Mouse (Mus musculus): ENCODE data around the gene Spo11.

The Spo11 gene

GRCm38 (mm10) chr2:172977409-172978130, at the start of gene Spo11:
TSS of gene Spo11 (plus strand) at chr2:172977700.
- no peak for DNase-seq (ENCODE audit: low read depth, low spot score)

DNA sequence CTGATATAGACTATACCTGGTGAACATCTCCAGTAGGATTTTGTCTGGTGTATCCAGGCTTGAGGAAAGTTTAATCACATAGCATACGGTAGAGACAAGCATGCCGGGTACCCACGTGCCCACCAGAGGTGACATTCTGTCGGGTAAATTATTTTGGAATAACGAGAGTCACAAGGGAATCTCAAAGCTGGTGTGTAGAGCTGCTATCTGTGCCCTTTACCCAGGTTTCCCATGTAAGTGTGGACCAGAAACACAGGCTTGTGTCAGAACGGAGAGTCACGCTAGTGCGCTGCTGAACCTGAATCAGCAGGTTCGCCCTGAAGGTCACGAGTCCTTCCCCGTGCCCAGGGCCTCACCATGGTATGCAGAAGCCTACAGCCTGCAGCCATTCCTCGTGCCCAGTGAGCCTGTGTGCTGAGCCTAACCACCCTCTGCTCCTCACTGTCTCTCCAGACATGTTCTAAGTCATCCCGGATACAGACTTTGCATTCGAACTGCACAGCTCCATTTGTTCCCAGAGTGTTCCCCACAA, 47.5 kb upstream of the Spo11 start:
- DNase-seq (ENCODE audit: low read depth, low spot score): no peak

GRCm38 (mm10) chr2:172931137-172931898, 46.2 kb upstream of the Spo11 start:
- DNase-seq (ENCODE audit: low read depth, low spot score): no peak

GRCm38 (mm10) chr2:172933631-172934419, 43.7 kb upstream of the Spo11 start:
- no peak for DNase-seq (ENCODE audit: low read depth, low spot score)

GRCm38 (mm10) chr2:172934420-172934788, 43.1 kb upstream of the Spo11 start:
- DNase-seq (ENCODE audit: low read depth, low spot score): no peak

DNA sequence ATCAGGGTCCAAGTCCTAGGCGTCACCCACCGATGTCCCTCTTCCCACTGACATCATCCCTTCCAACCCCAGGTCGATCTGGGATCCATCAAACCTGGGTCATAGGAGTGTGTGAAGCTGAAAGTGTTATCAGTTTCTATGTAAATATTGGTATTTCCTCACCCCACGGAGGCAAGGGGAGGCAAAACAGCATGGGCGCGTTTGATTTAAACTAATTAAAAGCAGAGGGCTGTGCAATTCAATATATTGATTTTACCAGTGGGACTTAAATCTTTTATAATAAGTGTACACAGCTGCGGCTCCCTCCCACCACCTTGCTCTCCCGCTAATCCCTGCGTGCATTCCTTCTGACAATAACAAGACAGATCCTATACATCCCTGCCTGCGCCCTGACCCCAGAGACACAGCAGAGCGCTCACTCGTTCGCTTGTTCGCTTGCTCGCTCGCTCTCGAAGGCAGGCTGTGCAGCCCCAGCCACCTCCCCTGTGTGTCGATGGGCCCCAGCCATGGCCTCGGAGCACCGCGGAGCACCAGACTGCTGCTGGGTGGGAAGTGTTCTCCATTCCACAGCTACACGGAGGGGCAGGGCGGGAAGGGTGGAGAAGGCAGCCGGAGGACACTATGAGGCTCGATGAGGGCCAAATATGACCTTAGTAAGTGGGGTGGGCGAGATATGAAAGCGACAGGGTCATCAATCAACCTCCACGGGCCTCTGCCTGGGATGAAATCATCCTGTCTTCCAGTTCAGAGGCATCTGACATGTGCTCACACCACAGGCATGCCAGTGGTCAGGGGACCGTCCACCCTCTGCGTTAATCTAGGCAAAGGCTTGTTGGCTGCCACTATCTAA, 42.4 kb upstream of the Spo11 start:
- DNase-seq (ENCODE audit: low read depth, low spot score): peak; percentile 42

GRCm38 (mm10) chr2:172935776-172936562, 41.5 kb upstream of the Spo11 start:
- DNase-seq (ENCODE audit: low read depth, low spot score): no peak

- DNase-seq (ENCODE audit: low read depth, low spot score): no peak
Measured at GRCm38 (mm10) chr2:172936844-172937243, 40.7 kb upstream of the Spo11 start.

GRCm38 (mm10) chr2:172937326-172938190, 39.9 kb upstream of the Spo11 start:
- no peak for DNase-seq (ENCODE audit: low read depth, low spot score)

GRCm38 (mm10) chr2:172938761-172939638, 38.5 kb upstream of the Spo11 start:
- no peak for DNase-seq (ENCODE audit: low read depth, low spot score)

GRCm38 (mm10) chr2:172939639-172940002, 37.9 kb upstream of the Spo11 start:
- DNase-seq (ENCODE audit: low read depth, low spot score): no peak

GRCm38 (mm10) chr2:172940003-172940798, 37.3 kb upstream of the Spo11 start, which contains the start of gene Bmp7:
TSS of gene Bmp7 (minus strand) at chr2:172940321.
- peak; percentile 34 for DNase-seq (ENCODE audit: low read depth, low spot score)

DNA sequence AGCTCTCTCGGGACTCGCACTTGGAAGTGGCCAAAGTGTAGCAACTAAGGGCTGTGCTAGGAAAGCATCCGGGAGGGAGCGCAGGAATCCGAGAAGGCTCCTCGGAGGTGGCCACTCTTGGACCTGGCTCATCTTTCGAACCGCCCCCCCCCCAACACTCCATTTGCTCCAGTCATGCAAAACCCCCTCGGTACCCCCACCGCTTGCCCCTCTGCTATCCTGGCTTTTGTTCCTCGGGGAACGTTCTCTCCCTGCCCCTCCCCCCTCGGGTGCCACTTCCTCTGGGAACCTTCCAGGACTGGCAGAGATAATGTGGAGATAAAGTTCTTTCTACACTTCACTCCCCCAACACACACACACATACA, 36.7 kb upstream of the Spo11 start:
- DNase-seq (ENCODE audit: low read depth, low spot score): no peak

DNA sequence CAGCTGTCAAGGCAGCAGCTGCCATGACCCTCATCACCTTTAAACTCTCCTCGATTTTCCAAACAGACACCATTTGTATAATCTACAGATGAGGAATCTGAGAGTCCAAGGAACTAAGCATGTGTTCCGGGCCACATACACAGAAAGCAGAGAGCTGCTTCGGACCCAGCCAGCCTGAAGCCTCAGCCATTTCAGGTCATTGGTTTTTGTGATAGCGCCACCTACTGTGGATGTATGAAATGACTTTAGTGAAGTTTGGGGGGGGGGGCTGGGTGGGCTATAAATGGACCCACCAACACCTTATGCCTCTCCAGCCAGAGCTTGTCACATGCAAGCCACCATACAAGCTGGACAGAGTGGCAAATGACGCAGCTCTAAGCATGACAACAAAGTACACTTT, 28.4 kb upstream of the Spo11 start:
- DNase-seq (ENCODE audit: low read depth, low spot score): no peak

DNA sequence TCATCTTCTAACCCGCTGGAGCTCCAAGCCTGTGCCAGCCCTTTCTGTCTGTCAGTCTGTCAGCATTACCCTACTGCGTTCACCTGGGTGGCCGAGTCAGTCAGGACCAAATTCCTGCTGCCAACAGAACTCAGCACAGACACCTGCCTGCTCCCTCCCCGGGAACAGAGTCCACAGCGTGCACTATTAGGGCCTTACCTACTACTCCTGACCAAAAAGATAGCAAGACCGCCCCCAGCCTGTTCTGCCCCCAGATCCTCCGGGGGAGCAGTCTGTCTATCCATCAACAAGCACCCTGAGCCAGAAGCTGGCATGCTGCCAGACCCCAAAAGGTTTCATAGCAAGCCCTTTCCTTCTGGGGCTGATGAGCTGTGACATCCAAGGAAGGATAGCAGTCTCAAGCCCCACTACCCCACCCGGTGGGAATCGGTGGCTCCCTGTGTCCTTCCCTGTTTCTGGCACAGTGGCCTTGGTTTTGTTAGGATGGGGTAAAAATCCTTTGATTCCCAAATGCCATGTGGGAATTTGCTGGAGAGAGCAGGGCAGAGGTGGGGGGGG, 27.3 kb upstream of the Spo11 start:
- no peak for DNase-seq (ENCODE audit: low read depth, low spot score)

DNA sequence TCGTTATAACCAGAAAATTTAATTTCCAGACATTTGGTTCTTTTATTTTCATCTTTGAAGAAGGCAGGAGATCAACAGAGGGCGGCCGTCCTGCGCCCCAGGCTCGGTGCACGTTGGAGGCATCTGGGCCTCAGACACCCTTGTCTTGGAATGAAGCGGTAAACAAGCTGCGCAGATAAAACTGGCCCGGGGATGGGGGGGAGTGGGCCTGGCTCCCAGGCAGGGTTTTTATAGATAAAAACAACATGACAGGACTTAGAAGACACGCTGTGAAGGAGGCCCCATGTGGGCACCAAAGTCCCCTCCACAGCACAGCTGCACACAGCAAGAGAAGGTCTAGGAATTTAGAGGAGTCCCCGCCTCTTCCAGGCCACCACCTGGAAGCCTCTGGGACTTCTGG, 26.8 kb upstream of the Spo11 start:
- no peak for DNase-seq (ENCODE audit: low read depth, low spot score)

DNA sequence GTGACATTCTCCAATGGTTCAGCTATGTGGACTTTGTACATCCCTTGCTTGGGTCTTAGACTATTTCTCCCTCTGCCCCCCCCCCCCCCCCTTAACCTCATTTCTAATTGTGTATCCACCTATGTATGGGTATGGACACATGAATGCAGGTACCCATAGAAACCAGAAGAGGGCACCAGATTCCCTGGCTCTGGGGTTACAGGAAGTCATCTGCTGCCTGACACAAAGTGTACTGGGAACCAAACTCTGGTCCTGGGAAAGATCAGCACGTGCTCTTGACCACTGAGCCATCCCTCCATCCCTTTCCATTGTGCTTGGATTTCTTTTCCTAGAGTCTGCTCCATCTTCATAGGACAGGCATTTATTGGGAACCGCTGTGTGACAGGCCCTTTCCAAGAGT, 25.5 kb upstream of the Spo11 start:
- no peak for DNase-seq (ENCODE audit: low read depth, low spot score)
